Mouse (Mus musculus) cortical plate, adult 2 months (tissue): ENCODE measurements around the gene Rhob.

Experiments
- CTCF ChIP-seq: fragments of 200-500 bp; IDR thresholded peaks from 2 replicates; pipeline ENCODE4 v1.5.1; 2011; ENCODE audit warnings: mild to moderate bottlenecking, control low read depth, low read length; ENCODE audit not compliant: insufficient read depth; ENCODE audit errors: extremely low read depth
- POLR2A ChIP-seq: fragments of 200-500 bp; IDR thresholded peaks from 2 replicates; pipeline ENCODE4 v1.6.1; 2011; ENCODE audit warnings: mild to moderate bottlenecking, low read length, control low read depth; ENCODE audit not compliant: insufficient read depth; ENCODE audit errors: extremely low read depth

DNA sequence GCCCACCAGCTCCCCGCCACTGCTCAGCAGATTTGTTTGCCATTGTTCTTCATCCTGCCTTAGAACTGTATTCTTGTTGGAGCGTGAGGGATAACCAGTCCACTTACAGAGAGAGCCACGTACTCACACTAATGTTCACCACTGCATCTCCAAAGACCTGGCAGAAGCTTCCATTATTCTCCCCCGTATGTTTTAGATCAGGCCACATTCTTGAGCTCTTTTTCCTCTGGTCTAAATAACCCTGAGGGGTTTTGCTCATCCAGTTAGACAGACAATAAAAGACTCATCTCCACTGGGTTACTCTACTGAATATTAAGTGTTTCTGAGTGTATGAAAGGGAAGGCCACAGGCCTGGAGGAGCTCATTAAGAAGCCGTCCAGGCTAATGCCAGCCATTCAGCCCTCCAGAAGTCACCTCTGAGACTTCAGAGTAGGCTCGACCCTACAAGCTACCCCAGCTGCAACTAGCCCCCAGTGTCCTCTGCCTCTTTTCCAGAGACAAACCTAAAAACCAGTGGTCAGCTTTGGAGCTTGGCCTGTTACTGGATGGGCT is 24.9 kb downstream of the Rhob start:
- no peak for TF ChIP-seq POLR2A
- no peak for TF ChIP-seq CTCF
